Mouse (Mus musculus): ENCODE measurements around the gene Gss.

The Gss gene

DNA sequence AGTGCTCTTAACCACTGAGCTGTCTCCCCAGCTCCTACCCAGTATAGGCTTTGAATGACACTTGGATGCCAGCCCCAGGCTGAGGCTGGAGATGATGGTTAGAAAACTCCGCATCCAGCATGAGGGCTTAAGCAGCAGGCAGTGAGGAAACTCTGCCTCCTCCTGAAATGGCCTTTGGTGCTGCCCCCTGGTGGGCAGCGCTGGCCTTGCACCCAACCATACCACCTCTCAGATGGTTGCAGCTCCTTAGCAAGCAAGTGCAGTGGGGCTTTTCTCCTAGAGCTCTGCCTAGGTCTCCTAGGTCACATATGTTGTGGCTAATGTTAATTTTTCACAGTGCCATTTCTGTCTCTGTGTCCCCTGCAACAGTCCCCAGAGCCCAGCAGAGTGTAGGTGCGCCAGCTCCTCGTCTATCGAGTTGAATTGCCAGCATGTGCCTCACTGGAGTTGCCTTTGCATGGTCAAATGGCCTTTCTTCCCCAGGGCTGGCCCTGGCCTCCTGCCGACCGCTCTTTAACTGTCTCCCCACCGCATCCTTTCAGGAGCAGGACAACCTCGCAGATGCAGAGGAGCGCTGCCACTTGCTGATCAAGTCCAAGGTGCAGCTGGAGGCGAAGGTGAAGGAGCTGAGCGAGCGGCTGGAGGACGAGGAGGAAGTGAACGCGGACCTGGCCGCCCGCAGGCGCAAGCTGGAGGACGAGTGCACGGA lies 34.6 kb upstream of the Gss start:
- TF ChIP-seq GATA4 (IDR thresholded peaks at IDR 0.05; ENCODE audit: insufficient replicate concordance, low read length): no peak

DNA sequence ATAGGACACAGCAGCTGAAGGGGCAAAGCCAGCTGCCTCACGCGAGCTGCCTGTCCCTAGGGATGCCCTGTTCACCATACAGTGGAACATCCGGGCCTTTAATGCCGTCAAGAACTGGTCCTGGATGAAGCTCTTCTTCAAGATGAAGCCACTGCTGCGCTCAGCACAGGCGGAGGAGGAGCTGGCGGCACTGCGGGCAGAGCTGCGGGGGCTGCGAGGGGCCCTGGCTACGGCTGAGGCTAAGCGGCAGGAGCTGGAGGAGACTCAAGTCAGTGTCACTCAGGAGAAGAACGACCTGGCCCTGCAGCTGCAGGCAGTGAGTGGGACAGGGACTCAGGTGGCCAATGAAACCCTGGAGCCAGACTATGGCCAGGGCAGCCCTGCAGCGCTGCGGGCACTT lies 33.7 kb upstream of the Gss start:
- TF ChIP-seq GATA4 (IDR thresholded peaks at IDR 0.05; ENCODE audit: insufficient replicate concordance, low read length): no peak

DNA sequence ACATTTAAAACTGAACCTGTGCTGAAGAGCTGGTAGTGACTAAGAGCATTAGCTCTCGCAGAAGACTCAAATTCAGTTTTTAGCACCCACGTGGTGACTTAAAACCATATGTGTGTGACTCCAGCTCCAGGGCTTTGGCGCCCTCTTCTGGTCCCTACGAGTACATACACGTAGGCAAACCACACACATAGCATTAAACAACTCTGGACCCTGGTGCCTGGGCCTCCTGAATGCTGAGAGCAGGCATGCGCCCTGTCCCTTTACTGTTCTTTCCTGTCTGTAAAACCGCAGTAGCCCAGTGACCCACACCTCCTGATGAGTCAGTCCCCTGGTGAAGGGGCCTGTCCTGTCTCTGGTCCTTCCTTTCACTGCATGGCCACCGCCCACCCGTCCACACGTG lies 32.1 kb upstream of the Gss start:
- no peak for TF ChIP-seq GATA4 (IDR thresholded peaks at IDR 0.05; ENCODE audit: insufficient replicate concordance, low read length)

DNA sequence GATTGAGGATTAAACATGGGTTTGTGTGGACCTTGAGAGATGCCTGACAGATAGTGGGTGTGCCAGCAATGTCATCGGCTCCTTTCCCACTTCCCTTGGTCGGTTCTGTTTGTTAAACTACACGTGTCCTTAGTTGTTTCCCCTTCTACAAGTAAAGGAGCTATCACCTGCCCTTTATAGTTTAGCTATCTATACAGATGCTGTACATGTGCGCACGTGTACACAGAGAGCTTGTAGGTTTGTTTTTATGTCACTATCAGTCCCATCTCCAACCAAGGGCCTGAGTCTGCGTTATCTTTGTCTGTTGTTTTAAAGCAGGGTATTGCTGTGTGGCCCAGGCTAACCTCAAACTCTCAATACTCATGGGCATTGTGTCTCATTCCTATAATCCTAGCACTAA lies 31.4 kb upstream of the Gss start:
- no peak for TF ChIP-seq GATA4 (IDR thresholded peaks at IDR 0.05; ENCODE audit: insufficient replicate concordance, low read length)

DNA sequence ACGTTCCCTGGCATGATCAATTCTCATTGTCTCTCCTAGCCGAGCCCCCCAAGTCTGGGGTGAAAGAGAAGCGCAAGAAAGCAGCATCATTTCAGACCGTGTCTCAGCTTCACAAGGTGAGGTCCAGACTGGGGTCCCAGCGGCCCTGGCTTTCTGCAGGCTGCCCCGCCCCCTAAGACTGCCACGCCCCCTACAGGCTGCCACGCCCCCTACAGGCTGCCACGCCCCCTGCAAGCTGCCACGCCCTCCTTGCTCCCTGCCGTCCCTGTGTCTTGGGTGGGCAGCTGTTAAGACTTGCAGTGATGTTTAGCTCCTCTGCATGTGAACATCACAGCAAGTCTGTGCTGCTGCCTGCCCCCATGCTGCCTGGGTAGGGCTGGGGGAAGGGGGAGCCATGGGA lies 30.0 kb upstream of the Gss start:
- TF ChIP-seq GATA4 (IDR thresholded peaks at IDR 0.05; ENCODE audit: insufficient replicate concordance, low read length): no peak

DNA sequence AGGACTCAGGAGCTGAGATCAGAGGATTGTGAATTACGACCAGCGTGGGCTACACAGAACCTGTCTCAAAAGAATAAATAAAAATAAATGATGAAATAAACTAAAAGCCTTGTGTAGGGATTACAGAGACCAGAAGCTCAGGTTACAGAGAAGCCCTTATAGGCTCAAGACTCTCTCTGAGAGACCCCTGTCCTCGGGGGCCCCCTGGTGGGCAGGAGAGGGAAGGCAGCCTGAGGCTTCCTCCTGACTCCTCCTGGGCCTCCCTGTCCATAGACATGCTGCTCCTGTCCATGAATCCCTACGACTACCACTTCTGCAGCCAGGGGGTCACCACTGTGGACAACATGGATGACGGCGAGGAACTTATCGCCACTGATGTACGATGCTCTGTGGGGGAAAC lies 27.2 kb upstream of the Gss start:
- no peak for TF ChIP-seq GATA4 (IDR thresholded peaks at IDR 0.05; ENCODE audit: insufficient replicate concordance, low read length)

DNA sequence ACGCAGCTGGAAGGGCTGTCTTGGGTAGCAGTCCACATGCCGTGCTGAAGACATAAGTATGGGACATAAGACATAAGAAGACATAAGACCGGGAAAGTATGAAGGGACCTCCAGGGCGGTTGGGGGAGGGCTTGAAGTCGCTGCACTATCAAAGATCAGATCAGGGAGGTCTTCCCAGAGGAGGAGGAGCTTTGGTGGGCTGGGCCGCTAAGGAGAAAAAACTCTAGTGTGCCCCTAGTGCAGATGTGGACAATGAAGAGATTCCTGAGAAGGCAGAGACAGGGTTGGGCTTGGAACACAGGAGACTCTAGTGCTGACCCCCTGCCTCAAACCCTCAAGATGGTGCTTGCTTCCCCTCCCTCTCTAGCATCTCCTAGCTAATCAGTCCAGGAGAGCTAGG lies 24.4 kb upstream of the Gss start:
- no peak for TF ChIP-seq GATA4 (IDR thresholded peaks at IDR 0.05; ENCODE audit: insufficient replicate concordance, low read length)

DNA sequence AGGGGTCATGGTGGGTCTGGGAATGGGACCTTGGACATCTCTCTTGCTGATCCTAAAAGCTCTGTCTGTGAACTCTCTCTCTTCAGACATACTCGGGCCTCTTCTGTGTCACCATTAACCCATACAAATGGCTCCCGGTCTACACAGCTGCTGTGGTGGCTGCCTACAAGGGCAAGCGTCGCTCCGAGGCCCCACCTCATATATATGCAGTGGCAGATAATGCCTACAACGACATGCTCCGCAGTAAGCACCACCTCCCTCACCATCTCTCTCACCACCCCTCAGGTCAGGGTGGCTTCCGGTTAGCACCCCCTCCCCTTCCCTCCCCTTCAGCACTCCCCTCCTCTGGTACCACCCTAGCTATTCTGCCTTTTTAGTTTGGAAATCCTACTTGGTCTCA lies 21.3 kb upstream of the Gss start:
- TF ChIP-seq GATA4 (IDR thresholded peaks at IDR 0.05; ENCODE audit: insufficient replicate concordance, low read length): no peak

DNA sequence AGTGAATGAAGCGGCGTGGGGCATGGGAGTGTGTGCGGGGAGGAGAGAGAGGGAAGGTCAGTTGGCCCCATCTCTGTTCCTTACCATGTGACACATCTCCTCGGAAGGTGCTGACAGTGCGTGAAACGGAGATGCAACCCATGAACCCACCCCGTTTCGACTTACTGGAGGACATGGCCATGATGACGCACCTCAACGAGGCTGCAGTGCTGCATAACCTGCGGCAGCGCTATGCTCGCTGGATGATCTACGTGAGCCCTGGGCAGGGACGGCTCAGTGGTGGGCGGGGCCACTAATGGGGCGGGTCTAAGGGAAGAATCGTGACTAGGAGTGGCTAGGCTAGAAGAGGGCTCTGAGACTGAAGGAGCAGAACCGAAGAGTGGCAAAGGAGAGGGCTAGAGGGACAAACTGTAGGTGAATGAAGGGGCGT lies 20.7 kb upstream of the Gss start:
- TF ChIP-seq GATA4 (IDR thresholded peaks at IDR 0.05; ENCODE audit: insufficient replicate concordance, low read length): no peak

DNA sequence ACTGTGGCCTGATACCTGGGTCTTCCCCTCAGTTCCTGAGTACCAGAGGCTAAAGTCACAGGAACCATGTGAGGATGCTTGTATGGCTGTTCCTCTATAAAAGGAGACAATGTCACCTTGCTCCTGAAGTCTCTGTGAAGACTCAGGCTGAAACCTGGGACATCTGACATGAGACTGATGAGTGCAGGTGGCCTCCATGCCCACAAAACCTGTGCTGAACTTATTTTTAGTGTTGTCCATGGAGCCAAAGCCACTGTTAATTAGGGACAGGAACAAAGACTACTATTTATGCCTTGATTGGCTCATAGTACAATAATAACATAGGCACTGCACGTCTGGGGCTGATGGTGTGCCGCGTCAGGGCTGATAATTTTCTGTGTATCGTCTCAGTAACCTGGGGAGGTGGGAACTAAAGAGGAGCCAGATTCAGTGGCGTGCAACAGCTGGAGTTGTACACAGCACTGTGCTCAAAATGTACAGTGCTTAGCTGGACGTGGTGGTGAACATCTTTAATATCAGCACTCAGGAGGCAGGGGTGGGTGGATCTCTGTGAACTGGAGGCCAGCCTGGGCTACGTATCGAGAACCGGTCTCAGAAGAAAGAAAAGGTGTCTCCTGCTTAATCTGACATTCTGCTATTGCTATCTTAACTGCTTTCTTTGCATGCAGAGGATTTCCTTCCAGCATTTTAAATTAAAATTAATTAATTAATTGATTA lies 19.4 kb upstream of the Gss start:
- TF ChIP-seq GATA4 (IDR thresholded peaks at IDR 0.05; ENCODE audit: insufficient replicate concordance, low read length): no peak

DNA sequence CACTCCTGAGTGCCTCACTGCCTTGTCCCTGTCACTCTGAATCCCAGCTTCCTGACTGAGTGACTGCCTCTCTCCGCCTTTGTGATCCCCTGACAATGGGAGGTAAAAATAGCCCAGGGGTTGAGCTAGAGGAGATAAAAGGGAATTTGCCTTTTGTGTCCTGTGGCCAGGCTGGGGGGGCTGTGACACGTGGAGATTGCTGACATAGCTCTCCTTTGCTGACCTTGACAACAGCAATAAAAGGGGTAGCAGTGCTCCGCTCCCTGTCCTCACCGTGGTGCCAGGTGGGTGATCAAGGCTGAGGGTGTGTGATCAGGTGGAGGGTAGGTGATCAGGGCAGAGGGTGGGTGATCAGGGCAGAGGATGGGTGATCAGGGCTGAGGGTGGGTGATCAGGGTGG lies 18.4 kb upstream of the Gss start, which contains the start of gene Myh7b:
Myh7b (plus strand) TSS at position 235 of the 400 bp plus-strand sequence.
- TF ChIP-seq GATA4 (IDR thresholded peaks at IDR 0.05; ENCODE audit: insufficient replicate concordance, low read length): no peak

DNA sequence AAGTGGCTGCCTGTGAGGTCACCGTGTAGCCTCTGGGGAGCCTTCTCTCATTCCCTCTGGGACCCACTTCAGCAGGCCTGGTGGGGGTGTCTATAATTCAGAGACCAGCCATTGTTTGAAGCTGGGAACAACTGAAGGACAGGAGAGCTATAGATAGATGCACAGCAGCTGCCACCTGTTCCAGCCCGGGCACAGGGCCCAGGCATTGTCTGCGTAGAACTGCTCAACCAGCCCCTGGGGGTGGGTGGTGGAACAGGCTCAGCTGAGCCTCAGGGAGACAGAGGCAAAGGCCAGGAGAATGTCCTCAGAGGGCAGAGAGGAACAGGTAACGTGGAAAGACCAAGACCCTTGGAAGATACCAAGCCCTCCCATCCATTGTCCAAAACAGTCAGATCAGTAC lies 13.8 kb upstream of the Gss start:
- TF ChIP-seq GATA4 (IDR thresholded peaks at IDR 0.05; ENCODE audit: insufficient replicate concordance, low read length): no peak

DNA sequence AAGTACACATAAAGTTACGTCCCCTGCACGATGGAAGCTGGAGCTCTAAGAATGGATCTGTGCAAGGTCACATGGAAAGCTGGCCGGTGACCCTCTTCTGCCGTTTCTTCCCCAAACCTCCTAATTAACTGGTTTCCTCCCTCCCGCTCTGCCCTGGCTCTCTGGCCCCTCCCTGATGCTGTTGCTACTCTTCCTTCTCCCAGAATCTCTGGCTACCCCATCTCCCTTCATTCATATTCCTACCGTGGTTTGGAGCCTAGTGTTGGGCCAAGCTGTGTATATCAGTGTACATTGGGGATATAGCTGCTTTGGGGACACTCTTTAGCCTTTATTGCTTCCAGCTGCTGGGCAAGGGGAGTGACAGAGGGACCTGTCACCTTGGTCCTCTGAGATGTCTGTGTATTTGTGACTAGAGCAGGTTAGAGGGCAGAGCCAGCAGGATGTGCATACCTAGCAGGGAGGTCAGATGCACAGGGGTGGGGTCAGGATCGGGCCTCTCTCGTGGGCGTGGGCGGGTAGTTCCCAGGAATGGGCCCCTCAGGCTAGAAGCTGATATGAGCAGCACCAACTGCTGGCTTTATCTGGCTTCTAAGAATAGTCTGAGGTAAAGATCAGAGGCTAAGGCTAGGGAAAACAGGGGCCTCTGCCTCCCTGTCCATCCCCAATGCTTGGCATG lies 12.1 kb upstream of the Gss start:
- TF ChIP-seq GATA4 (IDR thresholded peaks at IDR 0.05; ENCODE audit: insufficient replicate concordance, low read length): no peak

DNA sequence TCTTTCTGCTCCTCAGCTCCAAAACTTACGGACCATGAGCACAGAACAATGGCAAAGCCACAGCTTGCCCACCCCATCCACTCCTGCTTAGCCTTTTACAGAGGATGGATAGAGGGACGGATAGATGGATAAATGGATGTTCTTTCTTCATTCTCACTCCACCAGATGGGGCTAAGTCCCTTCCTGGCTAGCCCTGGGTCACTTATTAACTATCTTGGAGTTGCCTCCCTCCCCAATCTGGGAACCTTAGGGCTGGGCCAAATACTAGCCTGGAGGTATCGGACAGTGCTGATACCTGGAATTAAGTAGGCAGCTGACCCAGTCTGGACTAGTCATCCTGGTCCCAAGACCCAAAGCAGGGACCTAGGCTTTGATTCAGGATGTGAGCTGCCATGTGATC lies 11.1 kb upstream of the Gss start:
- TF ChIP-seq GATA4 (IDR thresholded peaks at IDR 0.05; ENCODE audit: insufficient replicate concordance, low read length): no peak

DNA sequence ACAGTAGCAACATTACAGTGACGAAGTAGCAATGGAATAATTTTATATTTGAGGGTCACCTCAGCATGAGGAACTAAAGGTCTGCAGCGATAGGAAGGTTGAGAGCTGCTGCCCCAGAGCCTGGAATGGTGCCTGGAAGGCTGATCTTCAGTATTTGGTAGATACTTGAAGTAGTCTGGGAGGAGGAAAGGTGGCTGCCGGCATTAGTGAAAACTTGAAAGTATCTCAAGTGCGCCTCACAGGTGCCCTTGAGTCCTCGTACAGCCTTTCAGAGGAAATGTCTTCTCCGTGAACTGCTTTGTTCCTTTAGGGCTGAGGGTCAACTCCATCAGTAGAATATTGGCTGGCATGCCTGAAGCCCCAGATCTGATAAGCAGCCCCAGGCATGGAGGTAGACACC lies 2.9 kb upstream of the Gss start:
- no peak for TF ChIP-seq GATA4 (IDR thresholded peaks at IDR 0.05; ENCODE audit: insufficient replicate concordance, low read length)

DNA sequence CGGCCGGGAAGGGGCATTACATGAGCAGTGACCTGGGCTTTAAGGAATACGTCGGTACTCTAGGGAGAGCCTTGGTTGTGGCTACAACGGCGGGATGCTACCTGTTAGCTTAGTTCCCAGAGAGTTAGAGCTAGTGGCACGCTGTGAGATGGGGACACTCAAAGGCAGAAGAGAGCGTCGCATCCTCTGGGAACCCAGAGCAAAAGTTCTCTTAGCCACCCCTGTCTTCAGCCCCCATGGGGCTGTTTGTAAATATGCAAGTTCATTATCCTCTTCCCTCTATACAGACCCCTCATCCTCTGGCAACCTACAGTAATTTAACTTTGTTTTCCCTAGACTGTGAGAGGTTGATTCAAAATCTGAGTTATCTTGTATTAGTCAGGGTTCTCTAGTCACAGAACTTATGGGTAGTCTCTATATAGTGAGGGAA lies 259 bp upstream of the Gss start:
- no peak for TF ChIP-seq GATA4 (IDR thresholded peaks at IDR 0.05; ENCODE audit: insufficient replicate concordance, low read length)

All from liver, adult (tissue).